Mouse (Mus musculus) midbrain, embryonic 10.5 days (tissue): Measurements from ENCODE around the gene Ndufa13. TPM values are rescaled to one million over a fixed set of nuclear protein-coding genes. Genes with fewer than 3 reads are reported as not detected.

ENCODE experiments used
- DNase-seq: peaks from one replicate; pipeline ENCODE4 v3.0.0-alpha.2; 2017; ENCODE audit warnings: low spot score
- H3K27ac ChIP-seq: fragments of 300-500 bp; sonication (generic); replicated peaks from 2 replicates; pipeline ENCODE4 v1.5.1; 2016; ENCODE audit warnings: mild to moderate bottlenecking
- H3K27me3 ChIP-seq: fragments of 300-500 bp; sonication (generic); 2 replicates; pipeline ENCODE4 v1.6.1; 2016; ENCODE audit warnings: low read depth, mild to moderate bottlenecking; ENCODE audit not compliant: poor library complexity, severe bottlenecking
- H3K36me3 ChIP-seq: fragments of 300-500 bp; sonication (generic); 2 replicates; pipeline ENCODE4 v1.6.1; 2016; ENCODE audit warnings: mild to moderate bottlenecking, moderate library complexity
- H3K4me1 ChIP-seq: fragments of 300-500 bp; sonication (generic); 2 replicates; pipeline ENCODE4 v1.6.1; 2016
- H3K4me3 ChIP-seq: fragments of 300-500 bp; sonication (generic); 2 replicates; pipeline ENCODE4 v1.5.1; 2016; ENCODE audit warnings: mild to moderate bottlenecking, moderate library complexity
- H3K9me3 ChIP-seq: fragments of 300-500 bp; sonication (generic); replicated peaks from 2 replicates; pipeline ENCODE4 v1.6.1; 2016; ENCODE audit warnings: mild to moderate bottlenecking
- WGBS: fragments of 180-500 bp; shearing (Covaris S2); methylation state at CpG from one replicate; pipeline ENCODE4 v1.1.7; 2016; 5-methylcytosine and 5-hydroxymethylcytosine counted together
- polyA plus RNA-seq: library from polyadenylated mRNA; unstranded; fragments of >200 nt; fragmentation: Nextera tagmentation; extraction: Ambion mirVana; gene quantifications from 2 replicates; pipeline ENCODE4 v1.2.1, GENCODE M21; 2016

Ndufa13 gene
- polyA plus RNA-seq, 1 experiment from 2014 or later, result 174 TPM

DNA sequence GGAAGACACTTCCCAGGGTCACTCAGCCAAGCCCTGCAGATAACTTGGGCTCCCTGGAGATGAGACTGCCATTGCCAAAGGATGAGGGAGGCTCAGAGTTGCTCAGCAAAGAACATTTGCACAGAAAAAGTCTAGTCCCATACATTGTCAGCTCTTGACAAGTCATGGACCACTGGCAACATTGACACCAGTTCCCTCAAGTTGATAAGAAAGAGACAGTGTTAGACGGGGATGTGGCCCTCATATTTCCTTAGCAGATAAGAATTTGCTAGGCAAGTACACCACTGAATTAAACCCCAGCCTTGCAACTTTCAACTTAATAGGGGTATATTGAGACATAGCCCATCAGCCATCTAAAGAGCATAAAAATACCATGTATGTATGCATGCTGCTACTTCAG is 21.6 kb upstream of the Ndufa13 start:
- peaks cover 25% of the 10 kb centered on the region for H3K4me1 ChIP-seq
- 84% methylated on average over 1 of the region's 1 CpGs for WGBS

DNA sequence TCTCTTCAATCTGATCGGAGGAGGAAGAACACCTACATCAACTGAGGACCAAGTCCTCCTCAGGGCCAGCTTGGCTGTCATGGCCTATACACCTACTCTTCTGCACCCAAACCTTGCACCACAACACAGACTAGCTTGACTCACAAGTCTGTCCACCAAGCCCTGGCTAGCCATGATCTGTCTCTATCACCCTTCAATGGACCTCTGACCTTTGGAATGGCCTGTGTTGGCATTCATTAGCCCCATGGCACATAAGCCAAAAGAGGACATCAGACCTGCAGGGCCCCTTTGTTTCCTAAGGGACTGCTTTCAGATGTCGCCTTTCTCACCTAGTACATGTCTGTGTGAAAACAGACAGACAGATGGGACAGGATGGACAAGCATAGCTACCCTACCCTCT is 18.8 kb upstream of the Ndufa13 start:
- H3K9me3 ChIP-seq, result no peaks in the 10 kb centered on the region
- H3K36me3 ChIP-seq, result peaks cover 48% of the 10 kb centered on the region
- no peak for DNase-seq
- H3K4me3 ChIP-seq, result no peak overlapping the region
- no peaks in the 10 kb centered on the region for H3K27me3 ChIP-seq
- peaks cover 27% of the 10 kb centered on the region for H3K4me1 ChIP-seq
- WGBS, result 93% methylated on average over 2 of the region's 2 CpGs
- peak overlapping the region; percentile 85 for H3K27ac ChIP-seq

More for the DNA sequence above, 21.6 kb upstream of the Ndufa13 start:
- peaks cover 50% of the 10 kb centered on the region for H3K36me3 ChIP-seq
- no peak overlapping the region for H3K27ac ChIP-seq
- H3K9me3 ChIP-seq, result no peaks in the 10 kb centered on the region
- H3K4me3 ChIP-seq, result no peak overlapping the region
- no peaks in the 10 kb centered on the region for H3K27me3 ChIP-seq
- no peak for DNase-seq

DNA sequence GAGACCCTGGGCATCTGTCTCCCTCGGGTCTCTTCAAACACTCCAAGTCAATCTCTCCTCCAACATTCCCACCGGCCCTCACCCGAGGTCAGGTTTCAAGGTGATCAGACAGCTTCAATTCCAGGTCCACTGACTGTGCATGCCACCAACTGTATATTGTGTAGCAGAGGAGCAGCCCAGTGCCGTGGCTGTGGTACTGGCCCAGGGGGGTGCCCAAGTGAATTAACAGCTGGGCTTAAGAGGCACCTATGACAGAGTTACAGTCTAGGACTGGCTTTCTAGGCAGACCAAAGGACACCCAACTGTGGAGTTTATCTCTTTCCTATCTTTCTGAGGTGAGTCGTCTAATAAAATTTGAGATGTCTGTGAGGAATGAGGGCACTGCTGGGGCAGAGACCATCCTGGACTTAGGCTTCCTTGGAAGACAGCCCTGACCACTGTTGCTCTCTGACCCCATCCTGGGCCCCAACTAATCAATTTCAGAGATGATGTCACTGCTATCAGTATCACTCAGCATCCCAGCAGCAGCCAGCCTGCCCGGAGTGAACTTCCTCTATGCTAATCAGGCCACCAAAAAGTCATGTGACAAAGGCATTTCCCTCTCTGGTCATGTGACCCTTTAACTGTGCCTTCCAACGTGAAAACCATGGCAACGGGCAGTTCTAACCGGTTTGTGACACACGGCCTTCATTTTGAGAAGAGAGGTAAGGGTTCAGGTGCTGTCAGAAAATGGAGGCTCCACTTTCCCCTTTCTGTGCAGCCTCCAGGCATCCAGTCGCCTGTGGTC is 17.7 kb upstream of the Ndufa13 start:
- Histone ChIP-seq H3K9me3 (no peaks in the 10 kb centered on the region), H3K4me1 (peaks cover 34% of the 10 kb centered on the region), H3K27ac (peak overlapping the region; percentile 85), H3K4me3 (peak overlapping the region; percentile 18; the same call in 1 of the 2 replicates), H3K27me3 (no peaks in the 10 kb centered on the region), H3K36me3 (peaks cover 52% of the 10 kb centered on the region)
- WGBS, result 63% methylated on average over 11 of the region's 11 CpGs
- DNase-seq, result peak; percentile 65

DNA sequence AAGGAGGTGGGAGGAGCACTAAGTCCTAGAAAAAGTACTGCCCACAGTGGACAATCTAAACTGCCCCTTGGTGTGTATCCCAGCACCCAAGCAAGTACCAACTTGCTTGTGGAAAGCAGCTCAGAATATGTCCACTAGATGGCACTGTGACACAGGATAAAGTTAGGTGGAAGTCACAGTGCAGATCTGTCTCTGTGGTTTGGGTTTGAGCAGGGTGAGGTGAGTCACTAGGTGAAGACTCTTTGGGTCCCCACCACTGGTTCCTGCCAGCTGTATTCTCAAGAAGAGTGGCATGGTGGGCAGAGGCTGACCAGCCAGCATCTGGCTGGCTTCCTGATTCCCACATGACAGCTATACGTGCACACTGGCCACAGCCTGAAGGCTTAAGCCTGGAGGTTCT is 16.7 kb upstream of the Ndufa13 start:
- Histone ChIP-seq H3K27ac (no peak overlapping the region), H3K27me3 (no peaks in the 10 kb centered on the region), H3K4me1 (peaks cover 34% of the 10 kb centered on the region), H3K9me3 (no peaks in the 10 kb centered on the region), H3K36me3 (peaks cover 60% of the 10 kb centered on the region), H3K4me3 (no peak overlapping the region)
- DNase-seq, result peak; percentile 58
- 93% methylated on average over 1 of the region's 1 CpGs for WGBS

DNA sequence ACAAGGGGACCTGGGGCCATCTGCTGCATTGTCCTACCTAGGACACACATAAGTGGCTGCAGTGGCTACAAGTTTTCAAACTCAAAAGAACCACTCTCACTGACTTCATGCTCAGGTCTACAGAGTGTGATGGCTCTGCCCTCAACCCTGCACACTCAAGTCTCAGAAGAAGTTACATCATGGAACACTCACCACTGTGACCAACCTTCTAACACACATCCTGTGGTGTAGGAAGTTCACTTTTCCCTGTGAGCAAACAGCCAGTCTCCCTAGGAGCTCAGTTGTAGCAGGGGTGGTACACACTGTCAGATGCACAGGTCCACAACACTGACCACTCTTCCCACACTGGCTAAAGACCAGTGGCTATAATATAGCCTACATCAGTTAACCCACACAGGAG is 16.1 kb upstream of the Ndufa13 start:
- Histone ChIP-seq H3K4me1 (peaks cover 34% of the 10 kb centered on the region), H3K9me3 (no peaks in the 10 kb centered on the region), H3K27ac (no peak overlapping the region), H3K27me3 (no peaks in the 10 kb centered on the region), H3K36me3 (peaks cover 60% of the 10 kb centered on the region), H3K4me3 (no peak overlapping the region)
- no peak for DNase-seq

DNA sequence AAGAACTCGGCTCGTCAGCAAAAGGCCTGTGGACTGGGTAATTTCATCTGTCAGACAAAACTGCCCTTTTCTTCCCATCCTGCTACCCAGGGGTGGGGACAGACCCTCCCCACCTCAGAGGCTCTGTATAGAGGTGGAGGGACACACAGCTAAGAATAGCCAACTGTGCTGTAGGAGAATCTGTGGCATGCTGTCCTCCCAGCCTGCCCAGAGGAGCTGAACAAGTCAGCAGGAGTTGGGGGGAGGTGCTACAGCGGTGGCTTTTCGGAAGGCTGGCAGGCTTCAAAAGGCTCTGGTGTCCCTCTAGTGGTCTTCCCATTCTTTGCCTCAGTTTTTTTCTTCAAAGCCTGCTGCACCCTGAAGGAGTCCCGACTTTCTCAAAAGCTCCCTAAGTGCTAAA is 13.4 kb upstream of the Ndufa13 start:
- Histone ChIP-seq H3K27me3 (no peaks in the 10 kb centered on the region), H3K4me1 (peaks cover 19% of the 10 kb centered on the region), H3K4me3 (no peak overlapping the region), H3K36me3 (peaks cover 78% of the 10 kb centered on the region), H3K27ac (no peak overlapping the region), H3K9me3 (no peaks in the 10 kb centered on the region)
- WGBS, result 47% methylated on average over 5 of the region's 5 CpGs
- DNase-seq, result no peak

DNA sequence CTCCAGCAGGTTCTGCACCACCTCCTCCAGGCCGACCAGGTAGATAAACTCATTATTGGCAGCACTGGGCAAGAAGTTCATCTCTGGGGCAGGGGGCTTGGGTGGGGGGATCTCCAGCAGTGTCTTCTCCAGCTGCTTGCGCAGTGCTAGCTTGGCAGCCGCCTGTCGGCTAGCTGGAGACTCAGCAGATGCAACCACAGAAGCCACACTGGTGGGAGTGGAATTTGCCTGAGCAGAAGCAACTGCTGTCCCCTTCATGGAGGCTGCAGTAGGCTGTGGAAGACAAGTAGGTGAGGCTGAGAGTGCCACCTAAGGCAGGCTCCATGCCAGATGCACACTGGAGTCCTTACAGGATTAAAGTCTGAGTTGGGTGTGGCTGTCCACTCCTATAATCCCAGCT is 12.2 kb upstream of the Ndufa13 start:
- H3K36me3 ChIP-seq, result peaks cover 90% of the 10 kb centered on the region
- 91% methylated on average over 4 of the region's 4 CpGs for WGBS
- DNase-seq, result no peak
- H3K27ac ChIP-seq, result no peak overlapping the region
- H3K9me3 ChIP-seq, result no peaks in the 10 kb centered on the region
- H3K27me3 ChIP-seq, result no peaks in the 10 kb centered on the region
- H3K4me1 ChIP-seq, result peaks cover 9% of the 10 kb centered on the region; the same call in 1 of the 2 replicates
- H3K4me3 ChIP-seq, result no peak overlapping the region

DNA sequence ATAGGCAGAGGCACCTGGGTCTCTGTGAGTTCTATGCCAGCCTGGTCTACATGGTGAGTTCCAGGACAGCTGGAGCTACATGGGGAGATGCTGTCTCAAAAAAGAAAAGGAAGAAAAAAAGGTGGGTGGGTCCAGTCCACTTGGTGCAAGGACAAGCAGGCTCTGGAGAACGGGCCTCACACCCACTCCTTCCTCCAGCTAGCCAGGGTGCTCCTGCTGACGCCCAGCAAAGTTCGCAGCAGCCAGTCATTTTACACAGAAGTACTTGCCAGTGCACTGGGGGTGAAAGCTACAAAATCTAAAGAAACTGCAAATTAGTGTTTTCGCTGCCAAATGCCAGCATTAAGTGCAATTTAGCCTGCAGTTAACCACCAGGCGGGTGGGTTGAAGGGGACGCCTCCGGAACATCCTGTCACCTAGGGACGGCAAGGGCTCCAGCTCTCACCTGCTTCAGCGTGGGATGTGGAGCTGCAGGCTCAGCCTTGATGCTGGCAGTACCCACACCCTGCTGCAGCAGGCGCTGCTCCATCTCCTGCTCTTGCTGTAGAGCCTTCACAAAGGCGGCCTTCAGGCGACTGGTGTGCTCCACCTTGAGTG is 10.2 kb upstream of the Ndufa13 start:
- whole genome bisulfite sequencing, result 93% methylated on average over 12 of the region's 12 CpGs
- no peak overlapping the region for H3K4me3 ChIP-seq
- H3K27ac ChIP-seq, result no peak overlapping the region
- H3K36me3 ChIP-seq, result peaks cover 100% of the 10 kb centered on the region
- H3K9me3 ChIP-seq, result no peaks in the 10 kb centered on the region
- DNase-seq, result no peak
- H3K27me3 ChIP-seq, result no peaks in the 10 kb centered on the region
- peaks cover 9% of the 10 kb centered on the region; the same call in 1 of the 2 replicates for H3K4me1 ChIP-seq

DNA sequence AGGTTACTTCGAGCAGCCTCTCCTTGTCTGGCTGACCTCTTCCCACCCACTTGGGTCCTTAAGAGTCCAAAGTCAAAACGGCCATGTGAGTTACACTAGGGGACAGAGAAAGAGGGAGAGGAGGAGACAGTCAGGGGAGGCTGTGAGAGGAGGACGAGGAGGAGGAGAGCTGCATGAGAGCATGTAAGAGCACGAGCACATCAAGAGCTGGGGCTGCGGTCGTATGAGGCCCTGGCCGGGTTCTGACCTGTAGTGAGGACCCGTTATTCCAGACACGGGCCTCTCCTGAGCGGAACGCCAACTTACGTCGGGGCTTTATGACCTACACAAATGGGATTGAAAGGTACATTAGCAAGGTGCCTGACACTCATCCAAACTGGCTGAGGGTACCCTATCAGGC is 9.6 kb upstream of the Ndufa13 start:
- WGBS, result 92% methylated on average over 13 of the region's 13 CpGs
- Histone ChIP-seq H3K36me3 (peaks cover 99% of the 10 kb centered on the region), H3K4me3 (no peak overlapping the region), H3K9me3 (no peaks in the 10 kb centered on the region), H3K27me3 (no peaks in the 10 kb centered on the region), H3K27ac (no peak overlapping the region), H3K4me1 (peaks cover 9% of the 10 kb centered on the region; the same call in 1 of the 2 replicates)
- DNase-seq, result no peak

DNA sequence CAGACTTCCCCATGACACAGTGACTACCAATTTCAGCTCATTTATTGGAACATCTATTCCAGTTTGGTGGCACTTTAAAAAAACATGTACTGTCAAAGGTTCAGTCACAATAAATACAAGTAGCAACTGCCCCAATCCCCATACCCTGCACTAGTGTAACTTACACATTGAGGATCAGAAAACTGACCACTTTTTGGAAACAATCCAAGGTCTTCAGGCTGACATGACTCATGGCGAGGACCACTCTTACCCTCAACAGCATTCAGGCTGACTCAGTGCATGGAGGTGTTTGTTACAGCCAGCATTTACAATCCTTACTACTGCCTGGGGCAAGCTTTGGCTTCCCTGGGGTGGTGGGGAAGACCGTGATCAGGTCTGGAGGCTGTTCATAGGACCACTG is 4.7 kb upstream of the Ndufa13 start:
- H3K9me3 ChIP-seq, result no peaks in the 10 kb centered on the region
- no peak overlapping the region for H3K27ac ChIP-seq
- 91% methylated on average over 2 of the region's 2 CpGs for WGBS
- no peak for DNase-seq
- no peaks in the 10 kb centered on the region for H3K27me3 ChIP-seq
- peaks cover 55% of the 10 kb centered on the region for H3K36me3 ChIP-seq
- H3K4me1 ChIP-seq, result peaks cover 24% of the 10 kb centered on the region
- H3K4me3 ChIP-seq, result no peak overlapping the region

DNA sequence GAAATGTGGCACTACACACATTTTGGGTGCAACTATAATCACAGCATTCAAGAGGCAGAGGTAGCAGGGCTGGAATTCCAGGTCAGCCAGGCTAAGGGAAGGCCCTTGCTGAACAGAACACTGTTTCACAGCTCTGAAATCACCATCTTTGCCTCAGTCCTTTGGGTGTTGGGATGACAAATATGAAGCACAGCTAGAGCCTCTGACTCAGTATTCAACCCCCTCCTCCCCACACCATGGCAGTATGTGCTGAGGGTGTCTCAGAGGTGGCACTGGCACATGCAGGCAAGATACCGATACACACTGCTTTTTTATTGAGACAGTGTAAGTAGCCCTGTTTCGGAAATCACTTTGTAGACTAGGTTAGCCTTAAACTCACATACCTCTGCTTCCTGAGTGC is 3.9 kb upstream of the Ndufa13 start:
- Histone ChIP-seq H3K4me3 (no peak overlapping the region), H3K27me3 (no peaks in the 10 kb centered on the region), H3K9me3 (no peaks in the 10 kb centered on the region), H3K4me1 (peaks cover 30% of the 10 kb centered on the region), H3K27ac (no peak overlapping the region), H3K36me3 (peaks cover 47% of the 10 kb centered on the region)
- no peak for DNase-seq
- WGBS, result 91% methylated on average over 2 of the region's 2 CpGs

DNA sequence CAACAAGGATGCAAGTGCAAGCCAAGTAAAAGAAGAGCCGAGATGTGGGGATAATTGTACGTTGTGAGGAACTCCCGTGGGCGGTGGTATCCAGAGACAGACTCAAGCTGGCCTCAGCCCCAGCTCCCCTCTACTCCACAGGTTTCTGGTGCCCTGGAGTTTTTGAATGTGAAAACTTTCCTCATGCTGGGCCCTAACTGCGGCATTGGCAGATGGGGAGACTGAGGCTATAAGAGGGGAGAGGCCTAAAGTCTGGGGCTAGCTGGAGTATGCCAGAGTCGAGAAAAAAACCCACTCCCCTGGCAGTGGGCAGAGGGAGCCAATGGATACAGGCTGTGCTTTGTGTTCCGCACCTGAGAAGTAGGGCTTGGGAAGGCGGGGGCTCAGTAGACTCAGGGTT is 1.7 kb upstream of the Ndufa13 start:
- no peak overlapping the region; the same call in 1 of the 2 replicates for H3K27ac ChIP-seq

DNA sequence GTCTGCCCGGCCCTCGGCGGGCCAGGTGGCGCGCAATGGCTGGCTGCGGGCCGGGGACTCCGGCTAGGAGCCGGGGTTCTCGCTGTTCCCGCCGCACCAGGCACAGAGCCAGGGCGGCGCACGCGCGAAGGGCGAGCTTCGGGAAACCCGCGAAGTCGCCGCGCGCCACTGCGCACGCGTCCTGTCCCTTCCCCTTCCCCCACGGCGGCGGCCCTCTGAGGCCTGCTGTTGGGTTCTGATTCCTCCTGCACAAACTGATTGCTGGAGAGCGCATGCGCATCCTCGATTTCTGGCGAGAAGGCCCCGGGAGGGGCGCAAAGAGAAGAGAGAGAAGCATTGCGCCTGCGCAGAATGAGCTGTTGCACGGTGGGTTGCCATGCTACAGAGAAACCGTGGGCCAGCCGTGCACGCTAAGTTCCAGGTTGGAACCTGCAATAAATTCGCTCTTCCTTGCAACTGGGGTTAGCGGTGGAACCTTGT is 745 bp upstream of the Ndufa13 start:
- Histone ChIP-seq H3K4me1 (peaks cover 56% of the 10 kb centered on the region), H3K27ac (peak overlapping the region; percentile 96), H3K9me3 (no peaks in the 10 kb centered on the region), H3K36me3 (peaks cover 31% of the 10 kb centered on the region), H3K27me3 (no peaks in the 10 kb centered on the region), H3K4me3 (peak overlapping the region; percentile 78)
- under 1% methylated on average over 45 of the region's 45 CpGs for WGBS
- DNase-seq, result peak; percentile 100

More for the DNA sequence above, 1.7 kb upstream of the Ndufa13 start:
- Histone ChIP-seq H3K36me3 (peaks cover 31% of the 10 kb centered on the region), H3K4me1 (peaks cover 48% of the 10 kb centered on the region), H3K4me3 (peak overlapping the region; percentile 78), H3K9me3 (no peaks in the 10 kb centered on the region), H3K27me3 (no peaks in the 10 kb centered on the region)
- WGBS, result 79% methylated on average over 8 of the region's 8 CpGs
- no peak for DNase-seq
